Mouse (Mus musculus): ENCODE measurements around the gene Wfdc12.
"Not testable (repeated sequence)": the region's sequence is repeated elsewhere in the genome, so short reads cannot be mapped to it uniquely, and the experiment has no call there.

The Wfdc12 gene

DNA sequence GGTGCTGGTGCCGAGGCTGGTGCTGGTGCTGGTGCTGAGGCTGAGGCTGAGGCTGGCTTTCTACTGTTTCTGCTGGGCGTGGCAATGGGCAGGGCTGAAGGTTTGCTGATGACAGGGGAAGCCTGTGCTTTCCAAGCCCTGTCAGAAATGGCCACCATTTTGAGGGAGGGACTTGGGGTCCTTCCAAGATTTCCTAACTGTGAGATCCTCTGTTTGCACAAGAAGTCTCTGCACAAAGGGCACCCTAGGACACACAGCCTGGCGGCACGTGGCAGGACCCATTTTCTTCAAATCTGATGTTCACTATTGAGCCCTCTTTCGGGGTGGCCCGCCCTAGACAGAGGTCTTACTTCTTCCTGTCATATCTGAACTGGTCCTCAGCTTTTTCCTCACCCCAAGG lies at the start of gene Wfdc12:
Gene Wfdc12 (minus strand): TSS at position 33 of the 400 bp plus-strand sequence.
- peak; percentile 60 for DNase-seq (ENCODE audit: low read depth)

DNA sequence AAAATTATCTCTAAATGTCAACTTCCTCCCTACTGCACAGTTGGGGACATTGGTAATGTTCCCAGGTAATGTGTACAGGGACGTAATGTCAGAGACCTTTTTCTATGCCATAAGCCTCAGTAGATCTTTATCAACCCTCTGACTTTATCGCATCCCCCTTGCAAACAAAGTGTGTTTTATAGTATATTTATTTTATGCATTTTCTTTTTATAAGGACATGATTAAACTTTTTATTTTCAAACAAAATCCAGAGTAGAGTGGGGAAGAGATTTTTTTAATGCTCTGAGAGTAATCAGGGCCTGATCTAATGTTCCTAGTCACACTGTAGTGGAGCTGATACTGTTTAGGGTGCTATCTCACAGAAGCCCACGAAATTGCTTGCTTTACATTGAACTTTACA lies 48.0 kb upstream of the Wfdc12 start, which contains the start of gene Svs2:
Gene Svs2 (minus strand): TSS at position 101 of the 400 bp plus-strand sequence.
- no peak for DNase-seq (ENCODE audit: low read depth)

GRCm38 (mm10) chr2:164232671-164233070 lies 42.3 kb upstream of the Wfdc12 start:
- DNase-seq (ENCODE audit: low read depth): no peak

GRCm38 (mm10) chr2:164228361-164229070 lies 38.1 kb upstream of the Wfdc12 start:
- DNase-seq (ENCODE audit: low read depth): no peak

DNA sequence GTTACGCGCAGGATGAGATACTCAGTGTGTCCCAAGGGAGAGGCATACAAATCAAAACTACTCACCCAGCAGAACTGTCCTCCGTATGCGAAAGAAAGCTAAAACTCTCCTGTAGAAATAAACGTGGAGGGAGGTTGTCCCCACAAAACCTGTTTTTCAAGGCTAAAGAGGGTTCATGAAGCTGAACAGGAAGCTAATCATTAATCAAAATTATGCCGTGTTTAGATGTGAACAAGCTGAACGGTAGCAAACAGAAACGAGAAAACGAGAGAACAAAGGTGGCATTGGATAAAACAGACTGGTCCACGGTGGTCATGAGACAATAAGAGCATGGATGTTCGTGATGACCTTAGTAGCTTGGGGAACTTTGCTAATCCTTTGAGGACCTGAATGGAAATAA lies 31.1 kb upstream of the Wfdc12 start, which contains the start of gene Wfdc15b:
Gene Wfdc15b (minus strand): TSS at position 139 of the 400 bp plus-strand sequence.
- DNase-seq (ENCODE audit: low read depth): no peak

DNA sequence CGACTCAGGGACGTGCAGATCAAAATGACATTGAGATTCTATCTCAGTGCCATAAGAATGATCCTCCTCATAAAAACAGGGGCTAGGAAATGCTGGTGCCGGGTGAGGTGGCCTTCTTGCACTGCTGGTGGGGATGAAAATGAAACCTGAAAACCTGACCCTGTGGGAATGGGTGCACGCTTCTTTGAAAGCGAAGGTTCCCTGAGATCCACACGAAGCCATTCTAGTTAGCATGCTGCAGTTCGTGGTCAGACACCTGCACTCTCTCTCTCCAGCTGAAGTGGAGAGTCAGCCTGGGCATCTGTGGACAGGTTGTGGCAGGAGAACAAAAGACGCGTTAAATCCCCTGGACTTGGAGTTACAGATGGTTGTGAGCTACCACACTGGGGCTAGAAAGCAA lies 28.9 kb upstream of the Wfdc12 start:
- no peak for DNase-seq (ENCODE audit: low read depth)

DNA sequence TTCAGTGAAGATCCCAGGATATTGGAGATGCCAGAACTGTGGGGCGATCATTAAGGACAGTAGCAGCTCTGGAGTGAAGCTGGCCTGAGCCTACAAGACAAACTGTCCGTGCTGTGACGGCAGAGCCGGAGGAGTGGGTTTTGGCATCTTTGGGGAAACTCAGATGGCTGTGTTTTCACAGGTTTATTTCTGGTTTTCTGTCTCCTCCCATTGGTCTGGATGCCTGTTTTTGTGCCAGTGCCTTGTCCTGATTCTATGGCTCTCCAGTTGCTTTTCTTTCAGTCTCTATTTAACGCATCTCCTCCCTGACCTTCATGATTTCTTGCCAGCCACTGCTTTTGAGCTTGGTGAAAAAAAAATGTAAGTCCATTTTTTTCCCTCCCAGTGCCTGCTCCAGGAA lies 22.3 kb upstream of the Wfdc12 start:
- DNase-seq (ENCODE audit: low read depth): no peak

DNA sequence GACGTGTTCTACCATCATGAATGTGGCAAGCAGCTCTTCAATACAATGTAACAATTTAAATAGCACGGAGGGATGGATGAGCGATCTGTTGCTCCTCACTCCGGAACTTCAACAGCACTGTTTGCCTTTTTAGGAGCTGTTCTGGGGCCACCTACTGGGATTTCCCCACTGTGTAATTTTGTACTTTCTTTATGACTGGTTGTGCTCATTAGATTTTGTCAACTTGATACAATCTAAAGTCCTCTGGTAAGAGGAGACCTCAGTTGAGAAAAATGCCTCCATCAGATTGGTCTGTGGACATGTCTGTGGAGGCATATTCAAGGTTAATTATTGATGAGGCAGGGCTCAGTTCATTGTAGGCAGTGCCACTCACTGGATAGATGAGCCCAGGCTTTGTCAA lies 20.5 kb upstream of the Wfdc12 start:
- DNase-seq (ENCODE audit: low read depth): no peak

DNA sequence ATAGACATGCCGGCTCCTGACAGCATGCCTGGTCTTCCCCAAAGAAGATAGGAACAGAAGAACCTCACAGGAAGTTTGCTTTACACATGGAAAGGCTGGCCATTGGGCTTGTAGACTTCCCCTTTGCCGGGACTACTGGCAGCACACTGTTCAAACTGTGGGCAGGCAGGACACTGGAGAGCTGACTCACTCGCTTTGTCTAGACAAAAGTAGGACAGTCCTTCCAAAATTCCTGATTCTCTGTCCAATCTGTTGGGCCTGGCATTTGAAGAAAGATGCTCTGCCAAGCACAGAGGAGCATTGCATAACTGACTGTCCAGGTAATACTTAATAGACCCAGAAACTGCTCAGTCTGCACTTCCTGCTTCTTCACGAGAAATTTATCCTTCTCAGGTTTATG lies 16.3 kb upstream of the Wfdc12 start:
- no peak for DNase-seq (ENCODE audit: low read depth)

- not testable (repeated sequence) for DNase-seq (ENCODE audit: low read depth)
Measured at GRCm38 (mm10) chr2:164206011-164206410, 15.6 kb upstream of the Wfdc12 start.

DNA sequence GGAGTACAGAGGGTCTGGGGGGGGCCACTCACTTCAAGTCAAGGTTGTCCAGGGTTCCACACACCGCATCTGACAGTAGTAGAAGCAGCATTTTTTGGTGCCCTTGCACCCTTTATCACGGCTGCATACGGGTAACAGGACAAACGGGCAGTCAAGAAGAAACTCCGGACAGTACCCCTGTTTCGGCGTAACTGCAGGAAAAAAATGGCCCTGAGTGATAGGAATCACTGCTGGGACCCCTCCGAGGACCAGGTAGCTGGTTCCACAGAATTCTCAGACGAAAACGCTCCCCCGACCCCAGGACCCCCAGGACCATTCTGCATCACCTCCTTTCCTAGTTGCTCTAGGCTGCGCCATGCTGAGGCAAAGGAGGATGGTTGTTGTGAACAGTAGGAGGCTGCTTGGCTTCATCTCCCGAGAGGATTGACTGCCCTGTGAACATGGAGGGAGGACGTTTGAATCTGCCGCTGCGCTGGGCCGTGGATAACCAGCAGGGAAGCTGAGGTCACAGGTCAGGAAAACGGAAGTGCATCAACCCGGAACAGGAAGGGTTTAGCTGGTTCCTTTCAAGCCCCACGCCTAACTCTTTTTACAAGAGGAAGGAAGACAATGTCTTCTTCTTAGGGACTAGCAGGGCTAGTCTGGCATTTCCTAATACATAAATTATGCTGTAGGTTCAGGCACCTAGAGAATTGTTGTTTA lies 9.4 kb upstream of the Wfdc12 start, which contains the start of gene Wfdc15a:
Gene Wfdc15a (minus strand): TSS at position 505 of the 702 bp plus-strand sequence.
- DNase-seq (ENCODE audit: low read depth): no peak

GRCm38 (mm10) chr2:164196700-164196990 lies 6.2 kb upstream of the Wfdc12 start:
- no peak for DNase-seq (ENCODE audit: low read depth)

- no peak for DNase-seq (ENCODE audit: low read depth)
Measured at GRCm38 (mm10) chr2:164195971-164196699, 5.7 kb upstream of the Wfdc12 start.

GRCm38 (mm10) chr2:164194959-164195630 lies 4.7 kb upstream of the Wfdc12 start:
- DNase-seq (ENCODE audit: low read depth): no peak

GRCm38 (mm10) chr2:164192279-164192678 lies 1.9 kb upstream of the Wfdc12 start:
- no peak for DNase-seq (ENCODE audit: low read depth)

DNA sequence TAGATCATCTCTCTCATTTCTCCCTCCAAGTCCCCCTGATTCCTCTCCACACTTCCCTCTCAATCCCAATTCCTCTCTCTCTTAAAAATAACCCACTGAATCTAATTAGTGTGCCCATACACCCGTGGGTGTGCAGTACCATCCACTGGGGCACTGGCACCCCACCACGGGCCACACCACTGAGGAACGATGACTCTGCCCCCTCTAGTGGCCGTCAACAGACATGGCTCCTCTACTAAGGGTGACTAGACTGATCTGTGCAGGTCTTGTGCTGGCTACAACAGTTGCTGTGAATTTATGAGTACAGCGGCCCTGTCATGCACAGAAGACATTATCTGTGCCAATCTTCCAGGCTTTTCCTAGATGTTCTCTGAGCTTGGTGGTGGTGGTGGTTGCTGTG lies 1.7 kb downstream of the Wfdc12 start:
- peak; percentile 48 for DNase-seq (ENCODE audit: low read depth)

GRCm38 (mm10) chr2:164184145-164184719 lies 6.2 kb downstream of the Wfdc12 start:
- DNase-seq (ENCODE audit: low read depth): no peak

- no peak for DNase-seq (ENCODE audit: low read depth)
Measured at GRCm38 (mm10) chr2:164183340-164183739, 7.1 kb downstream of the Wfdc12 start.

- DNase-seq (ENCODE audit: low read depth): no peak
Measured at GRCm38 (mm10) chr2:164182692-164183255, 7.6 kb downstream of the Wfdc12 start, which contains the start of gene Wfdc5. Wfdc5 (minus strand) TSS chr2:164182742.

DNA sequence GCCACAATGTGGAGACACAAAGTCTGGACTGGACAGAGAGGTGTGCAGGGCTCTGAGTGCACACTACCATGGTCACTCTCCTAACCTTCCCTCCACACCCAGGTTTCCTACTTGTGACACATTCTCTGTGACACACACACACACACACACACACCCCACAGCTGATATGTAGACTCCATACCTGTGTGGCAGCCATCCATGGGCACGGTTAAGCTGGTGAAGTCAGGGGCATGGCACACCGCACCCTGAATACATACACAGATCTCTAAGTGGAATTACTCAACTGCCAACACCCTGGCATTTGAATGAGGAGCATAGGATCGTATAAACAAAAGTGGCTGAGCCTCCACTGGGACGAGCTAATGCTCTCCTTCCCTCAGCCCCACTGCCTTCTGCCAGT lies 9.6 kb downstream of the Wfdc12 start:
- no peak for DNase-seq (ENCODE audit: low read depth)

- DNase-seq (ENCODE audit: low read depth): peak; percentile 63
Measured at GRCm38 (mm10) chr2:164180124-164180523, 10.3 kb downstream of the Wfdc12 start.

All from NIH3T3 (cell line).